Mouse (Mus musculus) spleen, postnatal 14 days (tissue): ENCODE results near the gene Syngr2.
A peak's percentile ranks its signal among the peaks of the same experiment; 100 is the strongest.
"Not testable (repeated sequence)": the region's sequence is repeated elsewhere in the genome, so short reads cannot be mapped to it uniquely, and the experiment has no call there.

Experiments used
- DNase-seq, 2 experiments: peaks; one replicate each; pipeline ENCODE4 v3.0.0; 2021 to 2022; ENCODE audit warnings: low spot score in 2 of 2

Gene Syngr2

GRCm38 (mm10) chr11:117781199-117781821 is 28.2 kb upstream of the Syngr2 start:
- peak; percentile 57 to 73 for DNase-seq

GRCm38 (mm10) chr11:117781993-117782704 is 27.3 kb upstream of the Syngr2 start, which contains the start of the genes Tmc8 and Tmc6:
TSS of gene Tmc8 (plus strand) at chr11:117782076.
TSS of gene Tmc6 (minus strand) at chr11:117782198.
- peak; percentile 69 to 75 for DNase-seq

- no peak for DNase-seq
Observed at GRCm38 (mm10) chr11:117782705-117783034, 26.8 kb upstream of the Syngr2 start.

- peak; percentile 75 to 88 for DNase-seq
Observed at GRCm38 (mm10) chr11:117783089-117783488, 26.4 kb upstream of the Syngr2 start.

- DNase-seq, result peak; percentile 59 to 66
Observed at GRCm38 (mm10) chr11:117783683-117784309, 25.7 kb upstream of the Syngr2 start.

- DNase-seq, result peak; percentile 60 to 75
Observed at GRCm38 (mm10) chr11:117786294-117786693, 23.2 kb upstream of the Syngr2 start.

GRCm38 (mm10) chr11:117788481-117788880 is 21.0 kb upstream of the Syngr2 start:
- DNase-seq, result not testable (repeated sequence)

GRCm38 (mm10) chr11:117790286-117790685 is 19.2 kb upstream of the Syngr2 start:
- peak; percentile 66 to 77 for DNase-seq

GRCm38 (mm10) chr11:117790703-117791440 is 18.6 kb upstream of the Syngr2 start:
- DNase-seq, result peak; percentile 30 to 50

- DNase-seq, result peak in 1 of 2 experiments; percentile 11
Observed at GRCm38 (mm10) chr11:117791441-117791761, 18.1 kb upstream of the Syngr2 start.

- DNase-seq, result peak; percentile 70 to 77
Observed at GRCm38 (mm10) chr11:117792281-117792888, 17.1 kb upstream of the Syngr2 start.

- DNase-seq, result no peak
Observed at GRCm38 (mm10) chr11:117794035-117794551, 15.4 kb upstream of the Syngr2 start.

GRCm38 (mm10) chr11:117796954-117797353 is 12.5 kb upstream of the Syngr2 start:
- no peak for DNase-seq

GRCm38 (mm10) chr11:117797511-117798159 is 11.8 kb upstream of the Syngr2 start, which contains the start of gene 6030468B19Rik:
TSS of gene 6030468B19Rik (plus strand) at chr11:117797660.
- peak; percentile 40 to 58 for DNase-seq

- no peak for DNase-seq
Observed at GRCm38 (mm10) chr11:117798160-117798541, 11.3 kb upstream of the Syngr2 start.

- DNase-seq, result no peak
Observed at GRCm38 (mm10) chr11:117799174-117799573, 10.3 kb upstream of the Syngr2 start.

- no peak for DNase-seq
Observed at GRCm38 (mm10) chr11:117800038-117800437, 9.4 kb upstream of the Syngr2 start.

- no peak for DNase-seq
Observed at GRCm38 (mm10) chr11:117801650-117802049, 7.8 kb upstream of the Syngr2 start.

GRCm38 (mm10) chr11:117803166-117803688 is 6.2 kb upstream of the Syngr2 start:
- no peak for DNase-seq

GRCm38 (mm10) chr11:117806781-117807180 is 2.7 kb upstream of the Syngr2 start:
- DNase-seq, result no peak
